Mouse (Mus musculus) neutrophil, adult 5-6 weeks (primary cell): Measurements from ENCODE around the gene Cd46. TPM values are rescaled to one million over a fixed set of nuclear protein-coding genes. Genes with fewer than 3 reads are reported as not detected.

Source experiments
- total RNA-seq: library from RNA; stranded (forward); fragments of 200-1000 nt; gene quantifications from 2 replicates; pipeline ENCODE4 v1.2.3, GENCODE M21; 2017

Cd46 gene
- total RNA-seq, 1 experiment from 2014 or later, result 8.6 TPM

Other genes with a start within 250 kb of the Cd46 start
- 0.49 and 0.58 TPM in 2 replicates for gene Cd34, start 153.4 kb downstream of the Cd46 start, total RNA-seq
- gene Cr1l, start 39.3 kb upstream of the Cd46 start, total RNA-seq, result 234 and 243 TPM in 2 replicates
- 165 and 190 TPM in 2 replicates for gene Cr2, start 84.5 kb upstream of the Cd46 start, total RNA-seq